Mouse (Mus musculus) CH12.LX (cell line): Measurements from ENCODE around the gene Spryd3. TPM values are rescaled to one million over a fixed set of nuclear protein-coding genes. Genes with fewer than 3 reads are reported as not detected.

Source experiments
- DNase-seq: peaks from one replicate; pipeline ENCODE4 v3.0.0-alpha.2; 2013; ENCODE audit errors: extremely low read depth
- H3K27ac ChIP-seq: 2 replicates; pipeline ENCODE4 v1.5.1; 2012; ENCODE audit warnings: low read depth, mild to moderate bottlenecking, control low read depth, moderate library complexity; ENCODE audit not compliant: insufficient read depth
- H3K27me3 ChIP-seq: replicated peaks from 2 replicates; pipeline ENCODE3; 2012; ENCODE audit warnings: inconsistent platforms
- H3K36me3 ChIP-seq, 2 experiments: replicated peaks in 1 of 2; 2 replicates each; pipeline versions ENCODE3 to v1.6.1; 2012; ENCODE audit warnings: inconsistent platforms in 1 of 2, low read length in 1 of 2, mild to moderate bottlenecking in 1 of 2, mixed read lengths in 1 of 2, moderate library complexity in 1 of 2; ENCODE audit not compliant: control insufficient read depth in 1 of 2, insufficient read depth in 1 of 2
- H3K4me1 ChIP-seq, 2 experiments: 2 replicates each; pipeline ENCODE4 v1.6.1; 2012; ENCODE audit warnings: inconsistent platforms in 1 of 2, moderate library complexity in 1 of 2; ENCODE audit not compliant: insufficient read depth in 2 of 2, control insufficient read depth in 1 of 2
- H3K4me2 ChIP-seq: 2 replicates; pipeline ENCODE4 v1.6.1; 2012; ENCODE audit warnings: low read depth, mild to moderate bottlenecking, control low read depth; ENCODE audit not compliant: poor library complexity, insufficient read depth, severe bottlenecking
- H3K4me3 ChIP-seq, 3 experiments: fragments of 150-350 bp in 1 of 3; sonication (generic) in 1 of 3; replicated peaks in 1 of 3; 2 replicates each; pipeline versions ENCODE3 to v1.5.1; 2011 to 2012; ENCODE audit warnings: low read depth in 2 of 3, low read length in 2 of 3, mild to moderate bottlenecking in 2 of 3, moderate library complexity in 2 of 3, control low read depth in 1 of 3, improper control_type of control experiment in 1 of 3, inconsistent platforms in 1 of 3, mixed read lengths in 1 of 3; ENCODE audit not compliant: poor library complexity in 1 of 3
- H3K79me2 ChIP-seq: replicated peaks from 2 replicates; pipeline ENCODE4 v1.6.1; 2012; ENCODE audit warnings: mild to moderate bottlenecking, moderate library complexity; ENCODE audit not compliant: control insufficient read depth, poor library complexity, insufficient read depth, severe bottlenecking; ENCODE audit errors: extremely low read depth
- H3K9ac ChIP-seq: 2 replicates; pipeline ENCODE4 v1.6.1; 2012; ENCODE audit warnings: low read depth, mild to moderate bottlenecking, control low read depth, moderate library complexity; ENCODE audit not compliant: insufficient read depth
- H3K9me3 ChIP-seq: replicated peaks from 2 replicates; pipeline ENCODE3; 2012; ENCODE audit warnings: low read length, inconsistent platforms, mixed read lengths
- BHLHE40 ChIP-seq: IDR thresholded peaks from 2 replicates; pipeline ENCODE4 v1.6.1; 2011; ENCODE audit warnings: mild to moderate bottlenecking, low read depth, low read length, improper control_type of control experiment
- CHD1 ChIP-seq: IDR thresholded peaks from 2 replicates; pipeline ENCODE4 v1.6.1; 2012; ENCODE audit warnings: low read depth, low read length, improper control_type of control experiment, inconsistent platforms
- CHD2 ChIP-seq: IDR thresholded peaks from 2 replicates; pipeline ENCODE4 v1.6.1; 2011; ENCODE audit warnings: low read length, improper control_type of control experiment
- CTCF ChIP-seq, 2 experiments: IDR thresholded peaks in 1 of 2; conservative IDR thresholded peaks in 1 of 2; 2 replicates each; pipeline ENCODE4 v1.5.1; 2011 to 2012; ENCODE audit warnings: low read depth in 2 of 2, low read length in 2 of 2, improper control_type of control experiment in 1 of 2, inconsistent platforms in 1 of 2, mild to moderate bottlenecking in 1 of 2, moderate library complexity in 1 of 2
- E2F4 ChIP-seq: IDR thresholded peaks from 2 replicates; pipeline ENCODE4 v1.6.1; 2011; ENCODE audit warnings: low read depth, low read length, improper control_type of control experiment; ENCODE audit not compliant: insufficient replicate concordance
- IRF4 ChIP-seq: IDR thresholded peaks from 2 replicates; pipeline ENCODE4 v1.6.1; 2014; ENCODE audit warnings: low read depth, mild to moderate bottlenecking, inconsistent platforms, low read length, improper control_type of control experiment
- MAFK ChIP-seq: IDR thresholded peaks from 2 replicates; pipeline ENCODE4 v1.6.1; 2011; ENCODE audit warnings: low read length, improper control_type of control experiment; ENCODE audit not compliant: insufficient replicate concordance
- MAX ChIP-seq: IDR thresholded peaks from 2 replicates; pipeline ENCODE4 v1.6.1; 2011; ENCODE audit warnings: low read length, improper control_type of control experiment
- MAZ ChIP-seq: IDR thresholded peaks from 2 replicates; pipeline ENCODE4 v1.6.1; 2012; ENCODE audit warnings: low read depth, mild to moderate bottlenecking, inconsistent platforms, low read length, improper control_type of control experiment, moderate library complexity
- MEF2A ChIP-seq: IDR thresholded peaks from 2 replicates; pipeline ENCODE4 v1.6.1; 2014; ENCODE audit warnings: low read depth, mild to moderate bottlenecking, inconsistent platforms, low read length, improper control_type of control experiment, borderline replicate concordance
- MXI1 ChIP-seq: IDR thresholded peaks from 2 replicates; pipeline ENCODE4 v1.6.1; 2011; ENCODE audit warnings: mild to moderate bottlenecking, low read depth, low read length, improper control_type of control experiment
- NELFE ChIP-seq: IDR thresholded peaks from 2 replicates; pipeline ENCODE4 v1.6.1; 2011; ENCODE audit warnings: low read depth, low read length, improper control_type of control experiment
- POLR2A ChIP-seq: IDR thresholded peaks from 2 replicates; pipeline ENCODE4 v1.6.1; 2011; ENCODE audit warnings: low read depth, mild to moderate bottlenecking, improper control_type of control experiment, low read length
- RAD21 ChIP-seq: IDR thresholded peaks from 2 replicates; pipeline ENCODE4 v1.6.1; 2011; ENCODE audit warnings: low read depth, mild to moderate bottlenecking, low read length, improper control_type of control experiment, moderate library complexity
- SIN3A ChIP-seq: IDR thresholded peaks from 2 replicates; pipeline ENCODE4 v1.6.1; 2012; ENCODE audit warnings: low read length, improper control_type of control experiment, inconsistent platforms
- SMC3 ChIP-seq: IDR thresholded peaks from 2 replicates; pipeline ENCODE4 v1.6.1; 2011; ENCODE audit warnings: low read depth, low read length, improper control_type of control experiment
- TBP ChIP-seq: conservative IDR thresholded peaks from 2 replicates; pipeline ENCODE4 v1.6.1; 2011; ENCODE audit warnings: low read depth, low read length, improper control_type of control experiment
- USF2 ChIP-seq: conservative IDR thresholded peaks from 2 replicates; pipeline ENCODE4 v1.6.1; 2011; ENCODE audit warnings: low read depth, low read length, improper control_type of control experiment
- ZC3H11A ChIP-seq: IDR thresholded peaks from 2 replicates; pipeline ENCODE4 v1.6.1; 2012; ENCODE audit warnings: low read depth, mild to moderate bottlenecking, inconsistent platforms, low read length, improper control_type of control experiment
- ZNF384 ChIP-seq: IDR thresholded peaks from 2 replicates; pipeline ENCODE4 v1.6.1; 2012; ENCODE audit warnings: low read depth, low read length, improper control_type of control experiment, inconsistent platforms
- dilution Hi-C: fragments of 300-500 bp; cut with MboI; formaldehyde crosslinking; loops from 2 replicates; pipeline ENCODE4 v1.14.3; 2020; ENCODE audit warnings: low sequenced_read_pairs; ENCODE audit not compliant: extremely low pct_unique_long_range_greater_than_20kb, extremely low pct_ligation_motif_present
- in situ Hi-C: fragments of 300-500 bp; cut with MboI; formaldehyde crosslinking; loops from 3 replicates; pipeline ENCODE4 v1.14.3; 2019; ENCODE audit warnings: low sequenced_read_pairs, low pct_ligation_motif_present, low pct_unique_long_range_greater_than_20kb, mixed read lengths
- polyA plus RNA-seq: library from polyadenylated mRNA; unstranded; fragments of >175 nt; gene quantifications from 2 replicates; pipeline ENCODE4 v1.2.1, GENCODE M21; 2012; ENCODE audit warnings: low read depth; ENCODE audit not compliant: insufficient read length
- total RNA-seq, 2 experiments: library from RNA; depleted of rRNA; stranded (reverse); fragments of 300-350 nt in 1 of 2; fragments of >200 nt in 1 of 2; gene quantifications; 2 replicates each; pipeline ENCODE4 v1.2.3; 2012 to 2014

Spryd3 gene
- total and polyA plus RNA-seq, 3 experiments = 21.5 to 25.7 (median 21.6) TPM

GRCm38 (mm10) chr15:102107689-102108573, 28.1 kb downstream of the Spryd3 start:
- H3K27ac ChIP-seq = no peak overlapping the region
- peaks cover 18 to 48% of the 10 kb centered on the region in 2 experiments for H3K4me1 ChIP-seq
- no peak overlapping the region for H3K4me3 ChIP-seq
- no peaks in the 10 kb centered on the region for H3K79me2 ChIP-seq
- H3K27me3 ChIP-seq = peaks cover 53% of the 10 kb centered on the region
- in situ Hi-C loops = no loop called here
- DNase-seq = peak; percentile 88
- TF ChIP-seq CHD2 (no peak), BHLHE40 (no peak), SMC3 (peak; percentile 33), MAX (no peak), E2F4 (no peak), IRF4 (0 out of 2 replicates have a peak, but pooled peaks have one; percentile 26), RAD21 (peak; percentile 60), NELFE (peak; percentile 26; the same call in 1 of the 2 replicates), TBP (no peak), MEF2A (no peak), CTCF (conservative IDR thresholded peaks at IDR 0.05 in 1 of 2, IDR thresholded peaks at IDR 0.05 in 1 of 2; ENCODE audit: low read depth in 2 of 2, low read length in 2 of 2) (peak; percentile 87 to 95), ZC3H11A (no peak), SIN3A (no peak; the same call in 1 of the 2 replicates), MXI1 (no peak; the same call in 1 of the 2 replicates), USF2 (no peak), MAZ (no peak), CHD1 (no peak), POLR2A (no peak), MAFK (no peak)
- TF ChIP-seq, all 38 proteins: peak for 5
- dilution Hi-C loops = no loop called here
- H3K36me3 ChIP-seq = no peaks in the 10 kb centered on the region
- peak overlapping the region; percentile 77; the same call in 1 of the 2 replicates for H3K4me2 ChIP-seq
- H3K9me3 ChIP-seq = no peaks in the 10 kb centered on the region
- H3K9ac ChIP-seq = no peak overlapping the region

DNA sequence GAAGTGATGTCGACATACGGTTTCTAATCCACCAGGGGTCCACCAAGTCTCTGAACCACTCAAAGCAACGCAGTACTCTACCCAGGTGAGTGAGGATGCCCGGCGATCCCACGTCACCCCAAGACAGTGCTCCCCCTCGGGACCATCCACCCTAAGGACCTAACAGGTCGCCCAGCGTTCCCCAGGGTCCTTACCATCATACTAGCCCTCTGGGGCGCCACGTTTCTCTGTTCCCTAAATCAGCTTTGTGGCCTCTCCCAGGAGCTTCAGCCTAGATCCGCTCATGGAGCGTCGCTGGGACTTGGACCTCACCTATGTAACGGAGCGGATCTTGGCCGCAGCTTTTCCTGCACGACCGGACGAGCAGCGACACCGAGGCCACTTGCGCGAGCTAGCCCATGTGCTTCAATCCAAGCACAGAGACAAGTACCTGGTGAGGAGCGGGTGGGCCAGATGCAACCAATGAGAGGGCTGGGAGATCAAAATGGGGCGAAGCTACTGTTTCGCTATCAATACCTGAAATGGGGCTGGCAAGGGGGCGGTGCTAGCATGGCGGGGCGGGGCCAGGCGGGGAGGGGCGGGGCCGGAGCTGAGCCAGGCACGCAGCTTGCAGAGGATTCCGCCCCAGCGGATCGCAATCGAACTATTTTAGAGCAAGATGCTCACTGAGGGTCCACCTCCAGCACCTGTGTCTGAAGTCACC, 29.1 kb downstream of the Spryd3 start:
- Histone ChIP-seq H3K4me1 (peaks cover 19 to 50% of the 10 kb centered on the region in 2 experiments), H3K79me2 (no peaks in the 10 kb centered on the region), H3K9me3 (no peaks in the 10 kb centered on the region), H3K9ac (peak overlapping the region; percentile 2; the same call in 1 of the 2 replicates), H3K27ac (no peak overlapping the region), H3K27me3 (peaks cover 63% of the 10 kb centered on the region), H3K4me3 (peak overlapping the region; percentile 45 to 75 (median 51)), H3K36me3 (no peaks in the 10 kb centered on the region), H3K4me2 (peak overlapping the region; percentile 77)
- dilution Hi-C loops (no loop called here), in situ Hi-C loops (no loop called here)
- DNase-seq = peak; percentile 51
- TF ChIP-seq ZNF384 (no peak), MXI1 (peak; percentile 26; the same call in 1 of the 2 replicates), CHD1 (no peak)
